Mouse (Mus musculus) c-Kit-positive CD71-positive TER-119-negative erythroid progenitor cells, embryonic 14.5 days (primary cell): Measurements from ENCODE around the gene Adora1.
"Not testable (repeated sequence)": the region's sequence is repeated elsewhere in the genome, so short reads cannot be mapped to it uniquely, and the experiment has no call there.

Source experiments
- DNase-seq: peaks from one replicate; pipeline ENCODE4 v3.0.0-alpha.2; 2013; ENCODE audit warnings: low read depth

Adora1 gene

GRCm38 (mm10) chr1:134235391-134235921 is at the start of gene Adora1:
TSS of gene Adora1 (minus strand) at chr1:134235431.
- no peak for DNase-seq

GRCm38 (mm10) chr1:134283108-134283507 is 47.9 kb upstream of the Adora1 start:
- no peak for DNase-seq

GRCm38 (mm10) chr1:134282342-134282741 is 47.1 kb upstream of the Adora1 start:
- DNase-seq = no peak

GRCm38 (mm10) chr1:134281563-134281962 is 46.3 kb upstream of the Adora1 start:
- DNase-seq = no peak

- DNase-seq = no peak
Measured at GRCm38 (mm10) chr1:134280174-134280573, 44.9 kb upstream of the Adora1 start.

- DNase-seq = no peak
Measured at GRCm38 (mm10) chr1:134276823-134277222, 41.6 kb upstream of the Adora1 start.

- no peak for DNase-seq
Measured at GRCm38 (mm10) chr1:134275616-134276464, 40.6 kb upstream of the Adora1 start.

GRCm38 (mm10) chr1:134274483-134274920 is 39.3 kb upstream of the Adora1 start:
- no peak for DNase-seq

- no peak for DNase-seq
Measured at GRCm38 (mm10) chr1:134273493-134274395, 38.5 kb upstream of the Adora1 start.

GRCm38 (mm10) chr1:134272754-134273250 is 37.6 kb upstream of the Adora1 start:
- no peak for DNase-seq

GRCm38 (mm10) chr1:134270026-134270425 is 34.8 kb upstream of the Adora1 start:
- DNase-seq = no peak

- no peak for DNase-seq
Measured at GRCm38 (mm10) chr1:134265797-134266196, 30.6 kb upstream of the Adora1 start.

GRCm38 (mm10) chr1:134264341-134264740 is 29.1 kb upstream of the Adora1 start:
- no peak for DNase-seq

GRCm38 (mm10) chr1:134249681-134250080 is 14.4 kb upstream of the Adora1 start:
- DNase-seq = not testable (repeated sequence)

GRCm38 (mm10) chr1:134246590-134246989 is 11.4 kb upstream of the Adora1 start:
- DNase-seq = no peak

- DNase-seq = no peak
Measured at GRCm38 (mm10) chr1:134245004-134245717, 9.9 kb upstream of the Adora1 start.

- peak; percentile 53 for DNase-seq
Measured at GRCm38 (mm10) chr1:134243948-134244914, 9.0 kb upstream of the Adora1 start.

- DNase-seq = no peak
Measured at GRCm38 (mm10) chr1:134243505-134243904, 8.3 kb upstream of the Adora1 start.

- no peak for DNase-seq
Measured at GRCm38 (mm10) chr1:134242286-134242685, 7.1 kb upstream of the Adora1 start.

- no peak for DNase-seq
Measured at GRCm38 (mm10) chr1:134241298-134241697, 6.1 kb upstream of the Adora1 start.
